Mouse (Mus musculus) embryonic facial prominence, embryonic 10.5 days (tissue): ENCODE measurements around the gene Olfr731. TPM values are rescaled to one million over a fixed set of nuclear protein-coding genes. Genes with fewer than 3 reads are reported as not detected.

ENCODE experiments used
- DNase-seq: peaks from one replicate; pipeline ENCODE4 v3.0.0-alpha.2; 2017; ENCODE audit warnings: low spot score
- H3K27ac ChIP-seq: fragments of 300-500 bp; sonication (generic); replicated peaks from 2 replicates; pipeline ENCODE4 v1.5.1; 2016; ENCODE audit warnings: mild to moderate bottlenecking
- H3K27me3 ChIP-seq: fragments of 300-500 bp; sonication (generic); replicated peaks from 2 replicates; pipeline ENCODE4 v1.6.1; 2016; ENCODE audit warnings: low read depth, mild to moderate bottlenecking; ENCODE audit not compliant: poor library complexity, severe bottlenecking
- H3K36me3 ChIP-seq: fragments of 300-500 bp; sonication (generic); replicated peaks from 2 replicates; pipeline ENCODE4 v1.6.1; 2016; ENCODE audit warnings: mild to moderate bottlenecking, moderate library complexity
- H3K4me1 ChIP-seq: fragments of 300-500 bp; sonication (generic); 2 replicates; pipeline ENCODE4 v1.6.1; 2016
- H3K4me3 ChIP-seq: fragments of 300-500 bp; sonication (generic); 2 replicates; pipeline ENCODE4 v1.5.1; 2016; ENCODE audit warnings: mild to moderate bottlenecking, moderate library complexity
- H3K9me3 ChIP-seq: fragments of 300-500 bp; sonication (generic); 2 replicates; pipeline ENCODE4 v1.6.1; 2016; ENCODE audit warnings: mild to moderate bottlenecking
- WGBS: fragments of 180-500 bp; shearing (Covaris S2); methylation state at CpG from one replicate; pipeline ENCODE4 v1.1.7; 2016; 5-methylcytosine and 5-hydroxymethylcytosine counted together
- polyA plus RNA-seq: library from polyadenylated mRNA; unstranded; fragments of >200 nt; fragmentation: Nextera tagmentation; extraction: Ambion mirVana; gene quantifications from 2 replicates; pipeline ENCODE4 v1.2.1, GENCODE M21; 2016

Gene Olfr731
- polyA plus RNA-seq = not detected in 2 replicates

- Histone ChIP-seq H3K4me3 (no peak within 1 kb of the TSS), H3K27ac (no peak within 1 kb of the TSS), H3K36me3 (no peaks in the 10 kb centered on the region), H3K27me3 (no peaks in the 10 kb centered on the region), H3K9me3 (0 out of 2 replicates have a peak, but pooled peaks cover 4% of the 10 kb centered on the region), H3K4me1 (no peaks in the 10 kb centered on the region)
- DNase-seq = no peak
- WGBS = 87% methylated on average over 4 of the region's 4 CpGs
These were observed at the start of gene Olfr731 for GRCm38 (mm10) chr14:50241766-50242165. Gene Olfr731, minus strand, starts transcription at chr14:50241866.

GRCm38 (mm10) chr14:50284106-50284505 is 42.4 kb upstream of the Olfr731 start, which contains the start of gene Olfr732:
Gene Olfr732, minus strand, starts transcription at chr14:50284206.
- Histone ChIP-seq H3K9me3 (no peaks in the 10 kb centered on the region), H3K4me3 (no peak within 1 kb of the TSS), H3K36me3 (no peaks in the 10 kb centered on the region), H3K27me3 (no peaks in the 10 kb centered on the region), H3K27ac (no peak within 1 kb of the TSS), H3K4me1 (no peaks in the 10 kb centered on the region)
- 90% methylated on average over 1 of the region's 1 CpGs for WGBS
- DNase-seq = no peak

GRCm38 (mm10) chr14:50188098-50188497 is 53.6 kb downstream of the Olfr731 start, which contains the start of gene Olfr730:
Gene Olfr730, minus strand, starts transcription at chr14:50188198.
- H3K4me1 ChIP-seq = no peaks in the 10 kb centered on the region
- H3K4me3 ChIP-seq = no peak within 1 kb of the TSS
- no peaks in the 10 kb centered on the region for H3K27me3 ChIP-seq
- no peaks in the 10 kb centered on the region for H3K36me3 ChIP-seq
- no peak within 1 kb of the TSS for H3K27ac ChIP-seq
- H3K9me3 ChIP-seq = no peaks in the 10 kb centered on the region
- DNase-seq = no peak
- 64% methylated on average over 1 of the region's 1 CpGs for WGBS

Other genes with a start within 250 kb of the Olfr731 start
- not detected in 2 replicates for gene Olfr725, start 201.5 kb downstream of the Olfr731 start, polyA plus RNA-seq
- gene Olfr726, start 150.9 kb downstream of the Olfr731 start, polyA plus RNA-seq = not detected in 2 replicates
- gene Olfr727, start 118.7 kb downstream of the Olfr731 start, polyA plus RNA-seq = not detected in 2 replicates
- gene Olfr728, start 99.2 kb downstream of the Olfr731 start, polyA plus RNA-seq = not detected in 2 replicates
- gene Olfr729, start 89.0 kb downstream of the Olfr731 start, polyA plus RNA-seq = 0.05 TPM in 1 of 2 replicates, not detected in the other
- not detected in 2 replicates for gene Olfr730, start 53.7 kb downstream of the Olfr731 start, polyA plus RNA-seq
- not detected in 2 replicates for gene Olfr732, start 42.3 kb upstream of the Olfr731 start, polyA plus RNA-seq
- gene Olfr733, start 59.7 kb upstream of the Olfr731 start, polyA plus RNA-seq = not detected in 2 replicates
- not detected in 2 replicates for gene Olfr734, start 84.9 kb upstream of the Olfr731 start, polyA plus RNA-seq
- not detected in 2 replicates for gene Olfr735, start 107.0 kb upstream of the Olfr731 start, polyA plus RNA-seq
- not detected in 2 replicates for gene Tlr11, start 116.0 kb upstream of the Olfr731 start, polyA plus RNA-seq
- gene Olfr736, start 139.3 kb upstream of the Olfr731 start, polyA plus RNA-seq = not detected in 2 replicates
- gene Olfr738, start 165.7 kb upstream of the Olfr731 start, polyA plus RNA-seq = not detected in 2 replicates
- not detected in 2 replicates for gene Olfr739, start 176.8 kb upstream of the Olfr731 start, polyA plus RNA-seq
- gene Olfr740, start 203.7 kb upstream of the Olfr731 start, polyA plus RNA-seq = not detected in 2 replicates
- not detected in 2 replicates for gene Olfr741, start 230.9 kb upstream of the Olfr731 start, polyA plus RNA-seq